Mouse (Mus musculus) brain, embryonic 14.5 days (tissue): Measurements from ENCODE around the gene Abtb2.

ENCODE experiments used
- CTCF ChIP-seq: fragments of 200-500 bp; IDR thresholded peaks from 2 replicates; pipeline ENCODE4 v1.5.1; 2012; ENCODE audit warnings: inconsistent platforms, mild to moderate bottlenecking, moderate library complexity, borderline replicate concordance; ENCODE audit not compliant: insufficient read depth, insufficient read length; ENCODE audit errors: extremely low read depth
- POLR2A ChIP-seq: fragments of 200-500 bp; IDR thresholded peaks from 2 replicates; pipeline ENCODE4 v1.6.1; 2012; ENCODE audit warnings: mild to moderate bottlenecking, inconsistent platforms, borderline replicate concordance; ENCODE audit not compliant: poor library complexity, insufficient read depth, insufficient read length, severe bottlenecking; ENCODE audit errors: extremely low read depth

GRCm38 (mm10) chr2:103762492-103762891, 196.4 kb downstream of the Abtb2 start:
- TF ChIP-seq CTCF (no peak), POLR2A (no peak)
